Mouse (Mus musculus) erythroblast, embryonic 14.5 days (primary cell): Measurements from ENCODE around the gene Fam53b.

ENCODE experiments used
- GATA1 ChIP-seq: IDR thresholded peaks from 2 replicates; pipeline ENCODE4 v1.6.1; 2012; ENCODE audit warnings: low read length, inconsistent platforms, mixed read lengths
- TAL1 ChIP-seq: IDR thresholded peaks from 3 replicates; pipeline ENCODE4 v1.6.1; 2012; ENCODE audit warnings: low read length, inconsistent platforms, mixed read lengths

- TF ChIP-seq GATA1 (no peak), TAL1 (no peak)
Observed at GRCm38 (mm10) chr7:132668604-132669003, 145.1 kb downstream of the Fam53b start.
